Mouse (Mus musculus): ENCODE measurements around the gene Ppp1r32.
A peak's percentile ranks its signal among the peaks of the same experiment; 100 is the strongest.

The Ppp1r32 gene

DNA sequence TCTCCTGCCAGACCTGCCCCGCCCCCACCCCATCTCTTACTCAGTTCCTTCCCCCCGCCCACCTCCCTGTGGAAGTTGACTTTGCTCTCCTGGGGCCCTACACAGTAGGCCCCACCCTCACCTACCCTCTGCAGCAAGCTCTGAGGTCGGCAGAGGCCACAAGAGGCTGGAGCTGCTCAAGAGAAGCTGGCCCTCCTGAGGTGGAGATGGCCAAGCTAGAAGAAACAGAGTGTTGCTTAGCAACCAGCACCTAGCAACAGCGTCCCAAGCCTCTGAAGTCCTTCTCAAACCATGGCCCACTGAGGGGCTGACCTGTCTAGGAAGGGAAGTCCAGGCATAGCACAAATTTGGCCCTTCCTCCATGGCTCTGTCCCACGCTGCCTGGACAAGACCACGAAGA lies at the start of gene Ppp1r32:
TSS of gene Ppp1r32 (minus strand) at position 226 of the 400 bp plus-strand sequence.
- no peak for DNase-seq

DNA sequence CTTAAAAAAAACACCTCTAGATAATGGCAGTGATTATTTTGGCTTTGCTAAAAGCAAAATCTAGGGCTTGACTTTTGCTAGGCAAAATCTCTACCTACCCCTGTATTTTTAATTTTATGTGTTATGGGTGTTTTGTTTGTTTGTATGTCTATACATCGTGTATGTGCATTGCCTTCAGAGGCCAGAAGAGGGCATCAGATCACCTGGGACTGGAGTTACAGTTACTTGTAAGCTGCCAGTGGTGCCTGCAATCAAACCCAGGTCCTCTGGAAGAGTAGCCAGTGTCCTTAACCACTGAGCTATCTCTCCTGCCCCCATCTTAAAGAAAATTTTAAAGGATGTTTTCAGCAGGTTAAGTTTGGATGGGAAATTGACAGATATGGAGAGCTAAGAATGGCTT lies 47.4 kb upstream of the Ppp1r32 start:
- DNase-seq, result no peak

DNA sequence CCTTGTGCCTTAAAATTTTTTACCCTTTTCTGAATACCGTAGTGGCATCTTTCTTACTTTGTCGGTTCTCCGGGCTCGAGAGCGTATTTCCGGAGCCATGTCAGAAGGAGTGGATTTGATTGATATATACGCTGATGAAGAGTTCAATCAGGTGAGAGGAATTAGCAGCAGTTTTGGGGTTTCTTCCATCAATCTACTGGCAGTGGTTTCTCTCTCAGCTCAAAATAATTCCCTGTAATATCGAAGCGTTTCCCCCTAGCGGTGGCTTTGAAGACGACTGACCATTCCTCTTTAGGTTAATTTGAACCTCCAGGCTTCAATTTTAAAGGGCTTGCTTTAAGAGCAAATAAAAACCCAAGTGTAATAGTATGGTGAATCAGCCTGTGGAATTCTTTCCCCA lies 43.2 kb upstream of the Ppp1r32 start, which contains the start of gene Sdhaf2:
TSS of gene Sdhaf2 (minus strand) at position 233 of the 400 bp plus-strand sequence.
- peak; percentile 35 for DNase-seq

DNA sequence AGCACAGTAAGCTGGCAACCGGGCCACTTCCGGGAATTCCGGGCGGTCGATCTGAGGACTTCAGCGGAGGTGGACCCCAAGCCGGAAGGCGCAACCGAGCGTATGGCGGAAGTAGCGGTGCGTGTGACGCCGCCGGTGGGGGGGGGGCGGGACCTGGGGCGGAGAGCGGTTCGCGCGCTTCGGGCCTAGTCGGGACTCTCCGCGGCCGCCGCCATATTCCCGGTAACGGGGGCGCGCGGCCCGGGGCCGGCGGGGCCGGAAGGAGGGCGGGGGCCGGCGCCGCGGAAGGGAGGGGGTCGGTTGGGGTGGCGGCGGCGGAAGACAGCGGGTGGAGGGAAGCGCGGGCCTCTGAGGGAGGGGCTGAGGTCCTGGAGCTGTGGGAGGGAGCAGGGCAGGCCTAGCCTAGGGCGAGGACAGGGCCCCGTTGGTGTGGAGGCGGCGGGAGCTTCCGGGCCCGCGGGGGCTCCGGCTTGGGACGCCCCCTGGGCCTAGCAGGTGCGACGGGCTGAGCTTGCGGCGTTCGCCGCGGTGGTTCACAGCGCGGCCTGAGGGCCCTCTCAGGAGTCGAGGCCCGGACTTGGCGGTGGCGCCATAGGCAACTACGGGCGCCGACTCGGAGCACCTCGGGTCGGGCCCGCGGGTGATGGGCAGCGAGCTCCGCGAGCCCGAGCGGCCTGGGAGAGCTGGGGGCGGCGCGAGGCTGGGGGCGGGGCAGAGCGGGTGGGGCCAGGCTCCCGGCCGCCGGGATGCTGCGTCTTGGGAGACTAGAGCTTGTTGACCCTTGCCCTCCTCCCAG lies 42.6 kb upstream of the Ppp1r32 start, which contains the start of gene Cpsf7:
TSS of gene Cpsf7 (plus strand) at position 161 of the 796 bp plus-strand sequence.
- peak; percentile 89 for DNase-seq

DNA sequence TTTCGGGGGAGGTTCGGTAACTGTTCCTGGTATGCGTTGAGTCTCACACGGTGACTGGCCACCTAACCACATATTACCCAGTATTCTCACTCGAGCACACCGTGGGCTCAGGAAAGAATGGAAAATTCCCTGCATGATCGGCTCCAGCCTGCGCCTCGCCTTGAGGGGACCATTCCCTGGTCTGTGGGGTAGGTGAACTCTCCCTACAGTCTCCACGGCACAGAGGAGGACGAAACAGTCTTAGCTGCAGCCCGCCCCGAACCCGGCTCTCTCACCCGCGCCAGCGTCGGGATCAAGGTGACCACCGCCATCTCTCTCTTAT lies 42.0 kb upstream of the Ppp1r32 start:
- DNase-seq, result no peak

DNA sequence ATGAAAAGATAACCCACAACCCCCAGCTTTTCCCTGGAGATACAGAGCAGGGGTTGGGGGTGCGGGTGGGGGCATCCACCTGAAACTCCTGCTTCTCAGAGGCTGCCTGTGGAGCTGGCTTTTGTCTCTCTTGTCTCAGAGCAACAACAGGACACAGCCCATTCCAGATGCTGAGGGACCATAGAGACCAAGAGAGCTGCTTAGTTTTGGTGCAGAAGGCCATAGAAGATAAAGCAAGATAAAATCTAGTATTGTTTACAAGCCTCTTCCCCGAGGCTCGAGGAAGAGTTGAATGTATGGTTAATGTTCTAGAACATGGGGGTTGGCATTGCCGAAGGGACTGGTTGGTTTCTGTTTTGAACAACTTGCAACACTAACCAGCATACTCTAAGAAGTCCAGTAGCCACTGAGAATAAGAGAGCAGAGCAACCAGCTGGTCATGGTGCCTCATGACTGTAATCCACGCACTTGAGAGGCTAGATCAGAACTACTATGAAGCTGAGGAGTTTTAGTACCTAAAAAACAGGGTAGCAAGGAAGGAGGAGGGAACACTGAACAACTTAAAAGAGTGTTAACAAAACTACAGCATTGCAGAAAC lies 40.9 kb upstream of the Ppp1r32 start:
- no peak for DNase-seq

DNA sequence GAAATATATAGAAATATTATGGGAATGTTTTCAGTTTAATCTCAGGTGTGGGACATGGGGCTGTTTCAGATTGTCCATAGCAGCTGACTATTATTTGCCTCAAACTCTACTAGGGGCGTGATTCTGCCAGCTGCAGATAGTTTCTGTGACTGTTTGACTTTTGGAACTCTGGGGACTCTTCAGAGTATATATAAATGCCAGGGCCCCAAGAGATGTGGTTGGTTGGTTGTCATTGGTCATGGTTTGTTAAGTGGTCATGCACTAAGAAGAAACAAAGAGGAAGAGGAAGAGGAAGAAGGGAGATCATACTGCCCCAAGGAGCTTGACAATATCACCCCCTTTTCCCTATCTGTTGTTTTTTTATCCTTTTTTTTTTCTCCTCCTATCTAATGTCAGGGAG lies 39.2 kb upstream of the Ppp1r32 start:
- no peak for DNase-seq

DNA sequence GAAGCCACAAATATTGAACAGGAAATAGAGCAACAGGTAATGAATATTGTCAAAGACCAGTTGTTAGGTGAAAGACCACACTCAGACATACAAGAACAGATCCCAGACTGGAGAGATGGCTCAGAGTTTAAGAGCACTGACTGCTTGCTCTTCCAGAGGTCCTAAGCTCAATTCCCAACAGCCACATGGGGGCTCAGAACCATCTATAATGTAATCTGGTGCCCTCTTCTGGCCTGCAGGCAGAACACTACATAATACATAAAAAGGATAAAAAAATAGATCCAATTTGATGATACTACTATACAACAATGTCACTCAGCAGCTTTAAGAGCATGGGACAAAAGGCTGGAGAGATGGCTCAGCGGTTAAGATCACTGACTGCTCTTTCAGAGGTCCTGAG lies 37.6 kb upstream of the Ppp1r32 start:
- DNase-seq, result no peak

DNA sequence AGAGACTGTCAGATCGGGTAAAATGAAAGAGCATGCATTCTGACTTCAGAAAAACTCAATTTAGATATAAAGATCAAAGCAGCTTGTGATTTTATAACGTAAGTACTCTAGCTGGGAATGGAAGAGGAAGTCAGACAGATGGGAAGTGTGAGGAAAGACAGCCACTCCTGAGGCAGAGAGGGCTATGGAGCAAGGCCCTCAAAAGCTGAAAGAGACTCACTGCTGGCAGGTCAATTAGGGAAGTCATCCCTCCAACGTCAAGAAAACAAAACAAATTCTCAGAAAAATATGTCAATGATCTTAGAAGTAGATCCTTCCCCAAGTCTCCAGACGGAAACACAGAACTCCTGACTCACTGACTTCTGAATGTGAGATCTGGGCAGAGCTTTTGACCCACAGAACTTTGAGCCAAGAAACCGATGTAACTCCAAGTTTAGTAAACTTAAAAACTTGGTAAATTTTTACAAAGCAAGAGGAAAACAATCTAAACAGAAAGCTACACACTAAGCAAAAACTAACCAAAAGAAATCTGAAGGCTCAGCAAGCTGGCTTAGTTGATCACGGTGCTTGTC lies 28.1 kb upstream of the Ppp1r32 start:
- DNase-seq, result no peak

DNA sequence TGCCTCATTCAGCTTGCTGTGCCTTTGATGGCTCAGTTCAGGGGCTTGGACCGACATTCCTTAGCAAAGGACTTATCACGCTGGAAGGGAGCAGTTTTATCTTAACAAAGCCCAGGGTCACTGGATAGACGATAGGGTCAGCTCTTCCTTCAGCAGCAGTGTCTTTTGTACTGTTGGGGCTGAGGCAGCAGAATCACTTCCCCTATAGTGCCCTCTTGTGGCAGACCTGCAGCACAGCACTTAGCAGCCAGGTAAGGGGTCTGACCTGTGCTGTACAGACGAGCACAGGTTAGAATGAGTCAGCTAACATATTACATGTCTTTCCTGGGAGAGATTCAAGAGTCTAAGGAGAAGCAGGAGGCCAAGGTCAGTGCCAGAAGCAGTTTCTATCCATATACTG lies 19.8 kb upstream of the Ppp1r32 start:
- no peak for DNase-seq

DNA sequence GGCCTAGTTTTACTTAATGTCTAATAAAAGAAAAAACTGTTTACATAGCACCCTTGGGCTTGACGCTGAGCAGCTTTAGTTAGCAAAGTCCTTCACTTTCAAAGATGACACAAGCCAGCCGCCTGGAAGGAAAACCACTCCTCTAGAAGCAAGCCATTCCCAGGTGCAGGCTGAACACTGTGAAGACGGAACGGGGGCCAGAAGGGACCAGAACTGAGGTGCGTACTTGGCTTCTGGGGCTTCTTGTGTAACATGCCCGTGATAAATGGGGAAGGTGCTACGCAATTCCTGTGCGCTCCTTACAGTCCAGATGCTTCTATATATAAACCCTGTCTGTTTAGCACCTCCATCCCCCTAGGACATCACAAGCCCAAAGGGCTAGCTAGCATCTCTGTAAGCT lies 17.9 kb upstream of the Ppp1r32 start:
- DNase-seq, result no peak

DNA sequence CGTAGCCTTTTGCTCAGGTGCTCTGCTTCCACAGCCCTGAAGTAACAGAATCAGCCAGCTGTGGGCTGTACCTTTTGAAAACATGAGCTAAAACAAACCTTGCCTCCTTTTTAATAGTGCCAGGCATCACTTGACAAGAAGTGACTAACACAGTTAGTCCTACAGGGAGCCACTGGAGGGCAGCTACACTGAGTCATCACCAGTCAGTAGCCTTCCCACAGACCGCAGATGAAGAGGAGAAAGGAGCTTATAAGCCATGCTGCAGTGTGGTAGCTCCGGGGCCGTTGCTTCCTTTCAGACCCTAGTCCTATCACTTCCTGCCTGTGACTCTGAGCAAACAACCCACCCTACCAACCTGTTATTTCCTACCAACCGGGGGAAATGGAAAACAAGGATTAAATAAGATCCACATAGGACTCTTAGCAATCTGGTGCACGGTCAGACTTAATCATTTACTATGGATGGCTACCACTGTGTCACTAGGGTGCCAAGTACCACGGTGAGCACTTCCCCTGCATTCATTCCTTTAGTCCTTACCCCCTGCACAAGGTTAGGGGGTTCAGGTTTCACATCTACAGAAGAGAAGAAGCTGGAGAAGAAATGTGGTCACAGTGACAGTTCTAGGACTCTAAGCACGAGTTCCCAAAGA lies 14.9 kb upstream of the Ppp1r32 start:
- no peak for DNase-seq

DNA sequence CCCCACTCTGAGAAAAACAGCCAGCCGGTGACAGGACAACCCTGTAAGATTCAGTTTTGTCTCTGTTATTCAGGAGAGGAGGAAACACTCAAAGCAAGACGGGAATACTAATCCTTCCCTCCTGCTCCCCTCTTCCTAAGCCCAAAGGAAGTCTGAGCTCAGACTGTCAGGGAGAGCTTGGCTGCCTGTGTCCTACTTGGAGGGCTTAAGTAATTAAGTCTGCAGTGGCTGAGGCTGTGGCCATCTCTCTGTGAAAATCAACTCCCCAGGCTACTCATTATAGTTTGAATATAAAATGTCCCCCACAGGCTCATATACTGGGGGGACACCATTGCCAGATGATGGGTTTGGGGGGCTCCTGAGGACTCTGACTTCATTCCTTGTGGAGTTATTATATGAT lies 14.2 kb upstream of the Ppp1r32 start:
- no peak for DNase-seq

DNA sequence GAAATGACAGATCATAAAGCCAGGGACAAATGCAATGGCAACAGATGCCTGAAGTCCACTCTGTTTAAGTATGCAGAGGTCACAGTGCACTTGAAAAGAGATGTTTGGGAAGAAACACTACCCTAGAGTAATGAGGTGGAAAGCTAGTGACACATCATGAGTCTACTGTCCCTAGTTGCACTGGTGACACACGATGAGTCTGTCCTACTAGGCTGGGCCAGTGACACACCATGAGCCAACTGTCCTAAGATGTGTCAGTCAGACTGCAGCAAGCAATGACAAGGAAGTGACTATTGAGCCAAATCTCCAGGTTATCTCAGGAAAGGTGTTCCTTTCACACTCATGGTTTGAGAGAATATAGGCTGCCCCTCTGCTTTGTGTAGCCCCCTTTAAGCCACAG lies 12.9 kb upstream of the Ppp1r32 start:
- no peak for DNase-seq

DNA sequence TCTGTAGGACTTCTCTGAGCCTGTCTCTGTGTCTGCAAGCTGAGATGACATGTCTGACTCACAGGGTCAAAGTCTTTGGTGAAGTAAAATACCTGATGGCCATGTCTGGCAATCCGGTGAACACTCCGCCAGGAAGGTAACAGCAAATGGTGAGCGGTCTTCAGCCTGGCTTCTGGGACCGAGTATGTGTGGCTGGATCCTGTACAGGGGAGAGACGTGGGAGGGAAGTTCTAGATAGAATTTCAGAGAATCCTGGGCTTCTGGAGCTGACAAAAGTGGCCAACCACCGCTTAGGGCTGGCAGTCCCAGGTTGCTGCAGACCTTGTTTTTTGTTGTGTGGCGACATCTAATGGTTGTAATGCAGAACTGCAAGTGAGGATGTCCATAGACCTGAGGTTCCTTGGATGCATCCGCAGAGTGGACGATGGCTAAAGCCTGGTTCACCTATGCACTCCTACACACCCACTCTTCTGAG lies 3.6 kb upstream of the Ppp1r32 start:
- peak; percentile 33 for DNase-seq

DNA sequence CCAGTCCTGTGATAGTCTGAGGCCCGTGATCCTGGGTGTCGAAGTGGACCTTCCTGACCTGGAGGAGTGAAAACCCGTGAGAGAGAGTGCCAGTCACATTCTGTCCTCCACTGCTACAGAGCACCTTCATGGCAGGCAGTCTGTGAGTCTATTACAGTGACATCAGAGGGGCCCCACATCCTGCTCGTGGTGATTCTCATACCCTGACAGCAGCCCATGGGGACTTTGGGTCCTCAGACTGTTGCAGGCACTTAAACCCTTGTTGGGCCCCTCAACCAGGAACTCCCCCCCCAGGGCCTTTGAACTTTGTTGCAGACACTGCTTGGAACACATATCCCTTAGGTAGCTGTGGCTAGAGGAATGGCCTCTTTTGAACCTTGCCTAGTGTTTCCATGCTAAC lies 3.2 kb downstream of the Ppp1r32 start:
- no peak for DNase-seq

DNA sequence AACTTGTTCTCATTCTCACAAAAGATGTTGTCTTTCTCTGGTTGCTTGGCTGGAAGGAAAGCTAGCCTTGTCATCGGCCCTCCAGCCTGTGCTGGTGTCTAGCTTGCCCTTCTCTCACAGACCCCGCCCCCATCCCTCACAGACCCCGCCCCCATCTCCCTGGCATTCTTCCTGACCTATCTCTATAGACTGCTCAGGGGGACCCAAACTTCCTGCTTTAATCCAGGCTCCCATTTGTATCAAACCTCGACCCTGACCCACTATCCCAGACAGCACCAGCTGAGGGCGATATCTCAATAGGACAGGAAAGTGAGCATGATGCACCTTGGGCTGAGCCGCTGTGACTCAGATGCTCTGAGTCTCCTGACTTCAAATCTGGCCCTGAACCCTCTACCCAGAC lies 8.9 kb downstream of the Ppp1r32 start:
- DNase-seq, result no peak

DNA sequence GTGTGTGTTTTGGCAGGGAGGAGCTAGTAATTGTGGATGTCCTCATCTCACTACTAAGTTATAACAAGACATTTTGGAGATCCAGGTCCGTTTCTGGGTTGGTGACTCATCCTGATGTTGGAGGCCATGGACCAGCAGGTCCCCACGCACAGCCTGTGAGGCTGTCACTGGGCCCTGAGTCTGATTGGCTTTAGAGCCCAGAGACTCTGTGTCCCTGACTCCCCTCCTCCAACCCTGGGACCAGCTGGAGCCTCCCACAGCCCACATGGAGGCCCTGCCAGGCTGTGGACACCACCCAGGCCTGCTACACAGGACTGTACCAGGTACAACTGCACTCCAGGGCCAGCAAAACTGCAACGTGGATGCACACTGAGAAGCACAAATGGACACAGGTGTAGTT lies 9.8 kb downstream of the Ppp1r32 start:
- no peak for DNase-seq

DNA sequence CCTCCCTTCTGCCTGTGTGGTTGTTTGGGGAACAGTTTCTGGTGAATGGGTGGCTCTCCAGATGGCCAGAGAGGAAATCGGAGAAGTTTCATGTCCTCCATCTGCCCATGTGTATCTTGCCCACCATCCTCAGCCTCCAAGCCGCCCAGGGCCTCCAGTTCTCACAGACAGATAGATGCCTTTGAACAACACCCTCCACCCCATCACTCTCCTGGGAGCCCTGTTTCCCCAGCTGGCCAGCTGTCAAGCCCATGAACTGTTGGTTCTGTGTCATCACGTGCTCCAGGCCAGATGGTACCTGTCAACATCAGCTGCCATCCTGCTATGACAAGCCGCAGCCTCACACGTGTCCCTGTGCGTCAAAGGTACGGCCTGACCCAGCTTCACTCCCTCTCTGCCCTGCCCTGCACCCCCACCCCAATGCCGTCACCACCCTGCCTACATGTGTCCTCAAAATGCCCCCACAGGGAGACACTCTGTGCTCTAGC lies 13.5 kb downstream of the Ppp1r32 start:
- no peak for DNase-seq

DNA sequence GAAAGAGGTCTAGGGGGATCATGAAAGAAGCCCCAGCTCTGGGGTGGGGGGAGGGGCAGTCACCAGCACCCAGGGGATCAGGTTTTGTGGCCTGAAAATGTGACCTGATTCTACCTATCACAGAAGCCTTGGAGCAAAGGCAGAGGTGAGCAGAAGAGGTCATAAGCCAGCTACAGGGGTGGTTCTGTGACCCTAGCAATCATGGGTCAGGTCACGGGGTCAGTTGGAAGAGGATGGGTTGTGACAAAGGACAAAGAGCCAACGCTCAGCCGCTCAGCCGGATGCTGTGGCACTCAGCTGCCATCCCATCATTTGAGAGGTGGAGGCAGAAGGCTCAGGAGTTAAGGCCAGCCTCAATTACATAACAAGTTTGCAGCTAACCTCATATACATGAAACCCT lies 18.3 kb downstream of the Ppp1r32 start:
- no peak for DNase-seq

DNA sequence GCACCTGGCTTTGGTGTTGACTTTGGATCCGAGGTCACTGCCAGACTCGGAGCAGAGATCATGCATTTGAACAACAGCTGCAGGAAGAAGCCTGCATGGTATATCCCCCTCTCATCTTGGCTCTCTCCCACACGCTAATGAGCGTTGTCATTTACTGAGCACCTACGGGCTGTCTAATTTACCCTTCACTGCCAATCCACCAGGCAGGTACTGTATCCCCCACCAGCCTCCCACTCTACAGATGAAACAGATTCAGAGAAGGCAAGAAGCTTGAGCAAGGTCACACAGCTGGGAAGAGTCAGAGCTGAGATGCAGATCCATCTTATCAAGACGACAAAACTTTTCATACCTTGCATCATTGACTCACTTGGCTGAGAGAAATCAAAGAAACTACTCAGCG lies 21.1 kb downstream of the Ppp1r32 start:
- no peak for DNase-seq

DNA sequence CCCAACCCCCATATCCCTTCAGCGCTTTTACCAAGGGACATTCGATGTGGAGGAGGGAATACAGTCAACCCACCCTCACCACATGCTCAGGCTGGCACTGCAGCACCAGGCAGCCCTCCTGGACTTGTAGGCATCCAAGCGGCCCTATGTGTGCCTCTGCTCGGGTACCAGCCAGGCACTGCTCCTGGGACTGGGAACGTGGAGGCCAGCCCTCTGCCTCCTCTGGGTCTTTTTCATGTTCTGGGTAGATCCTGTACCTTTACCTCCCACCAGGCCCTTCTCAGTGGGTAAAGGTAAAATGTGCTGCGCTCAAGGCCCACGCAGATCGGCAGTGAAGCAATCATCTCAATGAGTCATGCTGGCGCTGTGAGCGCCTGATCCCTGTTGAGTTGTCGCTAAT lies 22.8 kb downstream of the Ppp1r32 start:
- no peak for DNase-seq

DNA sequence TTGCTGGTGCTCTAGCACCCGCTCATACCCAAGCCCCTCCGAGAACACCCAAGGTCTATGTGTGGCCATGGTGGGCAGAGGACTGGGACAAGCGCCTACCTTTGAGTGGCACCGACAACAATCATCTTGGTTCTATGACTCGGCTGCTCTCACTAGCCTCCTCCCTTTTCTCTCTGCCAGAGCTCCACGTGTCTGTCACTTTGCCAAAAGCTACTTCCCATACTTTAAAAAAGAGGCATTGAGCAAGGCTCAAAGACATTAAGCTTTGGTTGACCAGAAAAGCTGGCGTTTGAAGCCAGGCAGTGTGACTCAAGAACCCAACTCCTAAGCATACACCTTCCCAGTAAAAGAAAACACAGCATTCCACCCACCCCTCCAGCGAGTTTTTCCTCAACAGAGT lies 24.6 kb downstream of the Ppp1r32 start:
- DNase-seq, result no peak

DNA sequence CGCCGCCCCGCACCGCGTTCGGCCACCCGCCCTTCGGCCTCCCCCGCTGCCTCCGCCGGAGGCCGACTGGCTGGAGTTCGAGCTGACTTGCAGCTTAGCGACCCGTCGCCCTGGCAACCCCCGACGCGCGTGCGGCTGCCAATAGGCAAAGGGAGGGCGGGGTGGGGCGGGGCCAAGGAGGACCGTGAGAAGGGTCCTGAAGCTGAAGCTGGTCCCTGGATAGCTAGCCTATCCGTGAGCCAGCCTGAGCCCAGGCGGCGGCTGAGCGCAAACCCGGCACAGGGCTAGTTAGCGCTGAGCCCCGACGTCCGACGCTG lies 25.3 kb downstream of the Ppp1r32 start:
- peak; percentile 71 for DNase-seq
